Mouse (Mus musculus) ES-Bruce4 (cell line): ENCODE data around the gene Wdr63. TPM values are rescaled to one million over a fixed set of nuclear protein-coding genes. Genes with fewer than 3 reads are reported as not detected.
A peak's percentile ranks its signal among the peaks of the same experiment; 100 is the strongest.
"Not testable (repeated sequence)": the region's sequence is repeated elsewhere in the genome, so short reads cannot be mapped to it uniquely, and the experiment has no call there.

Source experiments
- H3K27ac ChIP-seq: 2 replicates; pipeline ENCODE4 v1.5.1; 2012; ENCODE audit warnings: low read length, inconsistent platforms; ENCODE audit not compliant: insufficient read depth
- H3K27me3 ChIP-seq: 2 replicates; pipeline ENCODE4 v1.6.1; 2012; ENCODE audit warnings: mild to moderate bottlenecking, low read length, inconsistent platforms; ENCODE audit not compliant: control insufficient read depth, poor library complexity, insufficient read depth, severe bottlenecking
- H3K36me3 ChIP-seq: 2 replicates; pipeline ENCODE4 v1.6.1; 2012; ENCODE audit warnings: inconsistent platforms, mild to moderate bottlenecking, low read length, moderate library complexity; ENCODE audit not compliant: control insufficient read depth, poor library complexity, insufficient read depth, severe bottlenecking
- H3K4me1 ChIP-seq: one replicate; pipeline ENCODE4 v1.8.1; 2011; ENCODE audit warnings: low read length; ENCODE audit not compliant: control insufficient read depth, insufficient read depth
- H3K4me3 ChIP-seq: 2 replicates; pipeline ENCODE4 v1.5.1; 2011; ENCODE audit warnings: low read depth, mild to moderate bottlenecking, low read length
- H3K9ac ChIP-seq: 2 replicates; pipeline ENCODE4 v1.6.1; 2012; ENCODE audit warnings: low read depth, mild to moderate bottlenecking, inconsistent platforms; ENCODE audit not compliant: poor library complexity, severe bottlenecking
- H3K9me3 ChIP-seq: replicated peaks from 2 replicates; pipeline ENCODE4 v1.6.1; 2012; ENCODE audit warnings: mild to moderate bottlenecking, low read length, inconsistent platforms; ENCODE audit not compliant: control insufficient read depth, poor library complexity, insufficient read depth, severe bottlenecking
- CTCF ChIP-seq: IDR thresholded peaks from one replicate; pipeline ENCODE4 v1.8.1; 2011; ENCODE audit warnings: low read depth, low read length
- EP300 ChIP-seq: IDR thresholded peaks from 2 replicates; pipeline ENCODE4 v1.6.1; 2011; ENCODE audit warnings: low read depth, low read length; ENCODE audit not compliant: insufficient read depth
- POLR2A ChIP-seq: IDR thresholded peaks from one replicate; pipeline ENCODE4 v1.8.1; 2011; ENCODE audit warnings: low read length; ENCODE audit not compliant: insufficient read depth
- polyA plus RNA-seq: library from polyadenylated mRNA; stranded (reverse); fragments of >200 nt; gene quantifications from 2 replicates; pipeline ENCODE4 v1.2.4, GENCODE M21; 2011; ENCODE audit warnings: low read depth; ENCODE audit not compliant: missing spikeins, insufficient read depth, insufficient read length

Wdr63 gene
- polyA plus RNA-seq, 1 experiment: not detected

DNA sequence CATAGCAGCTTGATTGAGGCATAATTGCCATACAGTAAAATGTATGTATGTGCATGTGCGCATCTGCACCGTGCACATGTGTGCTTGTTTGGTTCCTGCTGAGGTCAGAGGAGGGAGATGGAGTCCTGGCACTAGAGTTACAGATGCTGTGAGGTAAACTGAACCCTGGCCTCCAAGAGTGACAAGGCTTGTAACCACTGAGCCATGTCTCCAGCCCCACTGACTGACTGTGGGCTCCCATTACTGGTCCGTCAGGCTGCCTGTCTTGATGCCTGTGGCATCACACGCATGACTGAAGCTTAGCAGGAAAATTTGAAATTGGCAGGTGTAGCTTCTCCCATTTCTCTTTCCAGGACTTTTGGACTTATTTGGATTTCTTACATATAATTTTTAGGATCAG, 97.2 kb downstream of the Wdr63 start:
- H3K9me3 ChIP-seq: 0 out of 2 replicates have a peak, but pooled peaks cover 5% of the 10 kb centered on the region
- no peaks in the 10 kb centered on the region for H3K27me3 ChIP-seq
- peaks cover 2% of the 10 kb centered on the region for H3K4me1 ChIP-seq
- TF ChIP-seq POLR2A: no peak
- no peak for TF ChIP-seq CTCF
- TF ChIP-seq EP300: no peak
- H3K27ac ChIP-seq: peak overlapping the region; percentile 42
- H3K36me3 ChIP-seq: peaks cover 25% of the 10 kb centered on the region
- no peak overlapping the region for H3K4me3 ChIP-seq
- no peak overlapping the region for H3K9ac ChIP-seq

DNA sequence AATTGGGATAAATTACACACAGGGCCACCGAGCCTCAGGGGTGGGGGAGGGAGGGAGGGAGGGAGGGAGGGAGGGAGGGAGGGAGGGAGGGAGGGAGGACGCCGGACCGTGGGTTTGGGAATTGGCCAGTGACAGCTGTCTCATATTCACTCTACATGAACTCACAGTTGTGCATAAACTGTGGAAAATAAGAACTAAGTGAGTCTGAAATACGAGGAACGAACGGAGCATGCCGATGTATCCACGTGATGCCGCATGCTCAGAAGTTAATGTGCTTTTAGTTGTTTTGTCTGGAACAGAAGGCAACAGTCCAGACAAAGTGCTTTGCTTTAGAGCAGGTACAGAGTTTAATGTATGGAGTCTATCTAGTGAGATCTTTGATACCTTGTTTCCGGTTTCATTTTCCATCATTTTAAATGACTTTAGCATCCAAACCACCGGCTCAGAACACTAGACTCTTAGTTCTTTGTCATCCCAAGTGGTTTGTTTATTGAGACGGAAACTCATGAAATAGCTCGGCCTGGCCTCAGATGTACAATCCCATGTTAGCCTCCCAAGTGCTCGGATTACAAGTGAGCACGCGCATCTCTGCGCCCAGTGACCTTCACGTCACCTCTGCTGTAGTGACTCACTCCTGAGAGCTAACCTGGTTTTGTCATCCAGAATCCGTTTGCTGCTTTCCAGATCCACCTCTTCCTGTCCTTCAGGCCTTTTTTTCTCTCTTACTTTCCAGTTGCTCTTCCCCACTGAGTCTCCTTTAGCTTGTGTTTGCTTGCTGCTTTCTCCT, 97.9 kb downstream of the Wdr63 start:
- peak overlapping the region; percentile 42 for H3K27ac ChIP-seq
- no peak overlapping the region for H3K9ac ChIP-seq
- 0 out of 2 replicates have a peak, but pooled peaks cover 5% of the 10 kb centered on the region for H3K9me3 ChIP-seq
- no peaks in the 10 kb centered on the region for H3K27me3 ChIP-seq
- peaks cover 2% of the 10 kb centered on the region for H3K4me1 ChIP-seq
- peak; percentile 56; the same call in 1 of the 2 replicates for TF ChIP-seq EP300
- no peak for TF ChIP-seq CTCF
- H3K4me3 ChIP-seq: no peak overlapping the region
- peaks cover 21% of the 10 kb centered on the region for H3K36me3 ChIP-seq

DNA sequence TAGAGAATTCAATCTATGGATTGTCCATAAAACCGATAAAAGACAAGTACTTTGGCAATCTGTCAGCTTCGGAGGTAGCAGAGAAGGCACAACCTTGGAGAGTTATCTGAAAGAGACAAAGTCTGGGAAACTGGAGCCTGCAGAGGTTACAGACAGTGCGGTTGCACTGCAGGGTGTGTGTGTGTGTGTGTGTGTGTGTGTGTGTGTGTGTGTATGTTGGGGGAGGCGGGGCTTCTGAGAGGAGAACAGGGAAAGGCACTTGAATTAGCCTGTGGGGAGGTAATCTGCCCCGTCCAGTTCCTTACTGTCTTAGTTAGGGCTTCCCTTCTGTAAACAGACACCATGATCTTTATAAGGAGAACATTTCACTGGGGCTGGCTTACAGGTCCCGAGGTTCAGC, 100.1 kb downstream of the Wdr63 start:
- H3K27me3 ChIP-seq: no peaks in the 10 kb centered on the region
- TF ChIP-seq POLR2A: no peak
- H3K9me3 ChIP-seq: no peaks in the 10 kb centered on the region
- H3K4me3 ChIP-seq: no peak overlapping the region
- H3K36me3 ChIP-seq: peaks cover 15% of the 10 kb centered on the region
- H3K4me1 ChIP-seq: peaks cover 2% of the 10 kb centered on the region
- H3K27ac ChIP-seq: 0 out of 2 replicates have a peak overlapping the region, but pooled peaks have one; percentile 5
- no peak overlapping the region for H3K9ac ChIP-seq

DNA sequence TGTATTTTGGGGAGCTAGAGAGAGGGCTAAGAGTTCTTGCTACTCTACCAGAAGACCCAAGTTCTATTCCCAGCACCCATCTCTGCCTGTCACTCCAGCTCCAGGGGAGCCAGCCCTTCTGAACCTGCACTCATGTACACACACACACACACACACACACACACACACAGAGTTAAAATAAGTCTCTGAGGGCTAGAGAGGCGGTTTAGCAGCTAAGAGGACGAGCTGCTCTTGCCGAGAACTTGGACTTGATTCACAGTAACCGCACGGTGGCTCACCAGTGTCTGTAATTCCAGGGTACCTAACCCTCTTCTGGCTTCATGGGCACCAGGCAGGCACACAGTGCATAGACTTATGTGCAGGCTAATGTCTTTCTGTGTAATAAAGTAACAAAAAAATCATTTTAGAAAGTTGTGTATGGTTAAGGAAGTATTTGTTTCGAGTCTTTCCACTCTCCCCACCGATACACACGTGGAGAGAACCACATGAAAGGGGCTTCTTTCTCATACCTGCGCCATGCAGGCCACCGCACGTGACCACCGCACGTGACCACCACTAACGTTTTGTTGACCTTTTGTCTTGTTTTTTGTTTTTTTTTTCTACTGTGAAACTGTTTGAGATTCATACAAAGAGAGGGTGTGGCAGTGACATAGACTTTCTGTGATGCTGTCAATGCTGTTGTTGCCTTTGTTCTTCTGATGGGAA, 103.4 kb downstream of the Wdr63 start:
- peaks cover 2% of the 10 kb centered on the region for H3K4me1 ChIP-seq
- no peak overlapping the region for H3K4me3 ChIP-seq
- H3K9ac ChIP-seq: no peak overlapping the region
- no peaks in the 10 kb centered on the region for H3K9me3 ChIP-seq
- H3K27me3 ChIP-seq: no peaks in the 10 kb centered on the region
- H3K27ac ChIP-seq: no peak overlapping the region
- TF ChIP-seq EP300 (no peak), CTCF (no peak), POLR2A (no peak)
- peaks cover 39% of the 10 kb centered on the region for H3K36me3 ChIP-seq

DNA sequence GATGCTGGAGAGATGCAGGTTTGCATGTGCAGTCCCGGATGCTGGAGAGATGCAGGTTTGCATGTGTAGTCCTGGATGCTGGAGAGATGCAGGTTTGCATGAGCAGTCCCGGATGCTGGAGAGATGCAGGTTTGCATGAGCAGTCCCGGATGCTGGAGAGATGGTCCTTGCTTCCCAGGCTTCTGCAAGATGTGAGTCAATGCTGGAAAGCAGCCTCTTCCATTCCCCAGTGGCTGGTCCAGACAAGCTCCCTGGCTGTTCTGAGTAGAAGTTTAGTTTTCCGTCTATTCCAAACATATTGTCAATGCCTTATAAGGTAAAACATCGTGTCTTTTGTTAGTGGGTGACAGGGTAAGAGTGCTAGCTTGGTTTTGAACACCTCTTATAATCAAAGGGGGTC, 111.4 kb downstream of the Wdr63 start:
- H3K27me3 ChIP-seq, H3K9me3 ChIP-seq: not testable (repeated sequence)

DNA sequence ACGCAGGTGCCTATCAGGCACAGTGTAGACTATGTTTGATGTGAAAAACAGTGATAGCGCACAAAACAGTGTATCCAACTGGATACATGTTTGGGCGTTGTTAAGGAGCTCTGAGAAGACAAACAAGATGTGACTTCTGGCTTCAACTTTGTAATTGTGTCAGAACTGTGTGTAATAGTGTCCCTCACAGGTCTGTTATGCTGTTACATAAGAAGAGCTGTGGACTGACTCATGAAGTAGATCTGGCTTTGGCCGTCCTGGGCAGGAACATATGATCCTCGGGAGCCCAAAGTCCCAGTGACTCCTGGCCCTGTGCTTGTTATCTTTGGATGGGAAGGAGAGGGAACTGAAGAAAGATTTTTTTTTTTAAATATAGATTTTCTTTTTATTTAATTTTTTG, 112.4 kb downstream of the Wdr63 start:
- Histone ChIP-seq H3K27me3 (no peaks in the 10 kb centered on the region), H3K4me1 (peaks cover 6% of the 10 kb centered on the region)
- TF ChIP-seq POLR2A (no peak), CTCF (no peak), EP300 (no peak)

More for the DNA sequence above, 111.4 kb downstream of the Wdr63 start:
- H3K36me3 ChIP-seq: peaks cover 21% of the 10 kb centered on the region
- H3K4me3 ChIP-seq, H3K4me1 ChIP-seq, H3K9ac ChIP-seq, H3K27ac ChIP-seq: not testable (repeated sequence)

More for the DNA sequence above, 112.4 kb downstream of the Wdr63 start:
- Histone ChIP-seq H3K36me3 (peaks cover 15% of the 10 kb centered on the region), H3K4me3 (no peak overlapping the region), H3K9me3 (no peaks in the 10 kb centered on the region), H3K27ac (no peak overlapping the region), H3K9ac (no peak overlapping the region)
